Mouse (Mus musculus): Measurements from ENCODE around the gene Lats1. TPM values are rescaled to one million over a fixed set of nuclear protein-coding genes. Genes with fewer than 3 reads are reported as not detected.
A peak's percentile ranks its signal among the peaks of the same experiment; 100 is the strongest.

Gene Lats1
- polyA plus RNA-seq, 1 experiment from 2014 or later: 17.2 TPM

GRCm38 (mm10) chr10:7710121-7710520 is 29.1 kb downstream of the Lats1 start:
- H3K9ac ChIP-seq (ENCODE audit: low read depth, low read length): no peak overlapping the region
- no peak for ATAC-seq (ENCODE audit: low FRiP score, low TSS enrichment)
- H3K27ac ChIP-seq (ENCODE audit: low read depth, low read length): no peak overlapping the region
- no peak overlapping the region for H3K4me3 ChIP-seq (ENCODE audit: low read length)
- peaks cover 69% of the 10 kb centered on the region for H3K36me3 ChIP-seq (ENCODE audit: control insufficient read depth, insufficient read depth, low read length)
- no peaks in the 10 kb centered on the region for H3K4me1 ChIP-seq (ENCODE audit: control insufficient read depth, insufficient read depth, low read length)
- no peak overlapping the region for H3K4me2 ChIP-seq (replicated peaks; ENCODE audit: low read depth, low read length)
- H3K9me3 ChIP-seq (ENCODE audit: control insufficient read depth, low read length): no peaks in the 10 kb centered on the region
- no peaks in the 10 kb centered on the region for H3K27me3 ChIP-seq (ENCODE audit: control insufficient read depth, insufficient read depth, low read length)
- 91% methylated on average over 5 of the region's 5 CpGs for WGBS

GRCm38 (mm10) chr10:7712506-7712905 is 31.5 kb downstream of the Lats1 start:
- H3K36me3 ChIP-seq (ENCODE audit: control insufficient read depth, insufficient read depth, low read length): peaks cover 55% of the 10 kb centered on the region
- WGBS: 95% methylated on average over 13 of the region's 13 CpGs
- H3K9me3 ChIP-seq (ENCODE audit: control insufficient read depth, low read length): no peaks in the 10 kb centered on the region
- H3K27ac ChIP-seq (ENCODE audit: low read depth, low read length): no peak overlapping the region
- no peak overlapping the region for H3K9ac ChIP-seq (ENCODE audit: low read depth, low read length)
- no peak overlapping the region for H3K4me3 ChIP-seq (ENCODE audit: low read length)
- no peaks in the 10 kb centered on the region for H3K27me3 ChIP-seq (ENCODE audit: control insufficient read depth, insufficient read depth, low read length)
- no peak for ATAC-seq (ENCODE audit: low FRiP score, low TSS enrichment)
- H3K4me2 ChIP-seq (replicated peaks; ENCODE audit: low read depth, low read length): no peak overlapping the region
- no peaks in the 10 kb centered on the region for H3K4me1 ChIP-seq (ENCODE audit: control insufficient read depth, insufficient read depth, low read length)

GRCm38 (mm10) chr10:7715056-7715455 is 34.0 kb downstream of the Lats1 start:
- H3K27me3 ChIP-seq (ENCODE audit: control insufficient read depth, insufficient read depth, low read length): no peaks in the 10 kb centered on the region

GRCm38 (mm10) chr10:7725751-7726500 is 44.9 kb downstream of the Lats1 start, which contains the start of gene Katna1:
Katna1 (plus strand) TSS chr10:7726000.
- H3K9ac ChIP-seq (ENCODE audit: low read depth, low read length): peak within 1 kb of the TSS; percentile 76
- under 1% methylated on average over 49 of the region's 49 CpGs for WGBS
- ATAC-seq (ENCODE audit: low FRiP score, low TSS enrichment): peak; percentile 99

More at GRCm38 (mm10) chr10:7715056-7715455, 34.0 kb downstream of the Lats1 start:
- Histone ChIP-seq H3K4me2 (replicated peaks; ENCODE audit: low read depth, low read length) (no peak overlapping the region), H3K27ac (ENCODE audit: low read depth, low read length) (no peak overlapping the region), H3K4me1 (ENCODE audit: control insufficient read depth, insufficient read depth, low read length) (no peaks in the 10 kb centered on the region), H3K9ac (ENCODE audit: low read depth, low read length) (no peak overlapping the region), H3K36me3 (ENCODE audit: control insufficient read depth, insufficient read depth, low read length) (peaks cover 38% of the 10 kb centered on the region), H3K4me3 (ENCODE audit: low read length) (no peak overlapping the region), H3K9me3 (ENCODE audit: control insufficient read depth, low read length) (no peaks in the 10 kb centered on the region)
- 49% methylated on average over 7 of the region's 7 CpGs for WGBS
- no peak for ATAC-seq (ENCODE audit: low FRiP score, low TSS enrichment)

GRCm38 (mm10) chr10:7726501-7726812 is 45.4 kb downstream of the Lats1 start:
- ATAC-seq (ENCODE audit: low FRiP score, low TSS enrichment): no peak
- Histone ChIP-seq H3K36me3 (ENCODE audit: control insufficient read depth, insufficient read depth, low read length) (no peaks in the 10 kb centered on the region), H3K4me1 (ENCODE audit: control insufficient read depth, insufficient read depth, low read length) (no peaks in the 10 kb centered on the region), H3K27me3 (ENCODE audit: control insufficient read depth, insufficient read depth, low read length) (no peaks in the 10 kb centered on the region), H3K27ac (ENCODE audit: low read depth, low read length) (peak overlapping the region; percentile 79; the same call in 1 of the 2 replicates), H3K4me2 (replicated peaks; ENCODE audit: low read depth, low read length) (peak overlapping the region; percentile 60), H3K4me3 (ENCODE audit: low read length) (peak overlapping the region; percentile 85), H3K9ac (ENCODE audit: low read depth, low read length) (peak overlapping the region; percentile 76), H3K9me3 (ENCODE audit: control insufficient read depth, low read length) (no peaks in the 10 kb centered on the region)
- WGBS: 0% methylated on average over 8 of the region's 8 CpGs

More at GRCm38 (mm10) chr10:7725751-7726500, 44.9 kb downstream of the Lats1 start, which contains the start of gene Katna1:
- H3K4me1 ChIP-seq (ENCODE audit: control insufficient read depth, insufficient read depth, low read length): no peaks in the 10 kb centered on the region
- H3K4me2 ChIP-seq (replicated peaks; ENCODE audit: low read depth, low read length): peak within 1 kb of the TSS; percentile 60
- peak within 1 kb of the TSS; percentile 85 for H3K4me3 ChIP-seq (ENCODE audit: low read length)
- H3K27me3 ChIP-seq (ENCODE audit: control insufficient read depth, insufficient read depth, low read length): no peaks in the 10 kb centered on the region
- H3K9me3 ChIP-seq (ENCODE audit: control insufficient read depth, low read length): no peaks in the 10 kb centered on the region
- H3K36me3 ChIP-seq (ENCODE audit: control insufficient read depth, insufficient read depth, low read length): no peaks in the 10 kb centered on the region
- peak within 1 kb of the TSS; percentile 79 for H3K27ac ChIP-seq (ENCODE audit: low read depth, low read length)

- no peak for ATAC-seq (ENCODE audit: low FRiP score, low TSS enrichment)
Observed at GRCm38 (mm10) chr10:7727011-7727410, 46.0 kb downstream of the Lats1 start.

GRCm38 (mm10) chr10:7731582-7731981 is 50.6 kb downstream of the Lats1 start:
- no peak overlapping the region for H3K27ac ChIP-seq (ENCODE audit: low read depth, low read length)
- no peaks in the 10 kb centered on the region for H3K9me3 ChIP-seq (ENCODE audit: control insufficient read depth, low read length)
- H3K27me3 ChIP-seq (ENCODE audit: control insufficient read depth, insufficient read depth, low read length): no peaks in the 10 kb centered on the region
- no peak for ATAC-seq (ENCODE audit: low FRiP score, low TSS enrichment)
- no peak overlapping the region for H3K4me2 ChIP-seq (replicated peaks; ENCODE audit: low read depth, low read length)
- H3K4me1 ChIP-seq (ENCODE audit: control insufficient read depth, insufficient read depth, low read length): no peaks in the 10 kb centered on the region
- H3K4me3 ChIP-seq (ENCODE audit: low read length): no peak overlapping the region
- H3K36me3 ChIP-seq (ENCODE audit: control insufficient read depth, insufficient read depth, low read length): no peaks in the 10 kb centered on the region
- H3K9ac ChIP-seq (ENCODE audit: low read depth, low read length): no peak overlapping the region

More at GRCm38 (mm10) chr10:7727011-7727410, 46.0 kb downstream of the Lats1 start:
- Histone ChIP-seq H3K27me3 (ENCODE audit: control insufficient read depth, insufficient read depth, low read length) (no peaks in the 10 kb centered on the region), H3K27ac (ENCODE audit: low read depth, low read length) (no peak overlapping the region), H3K9ac (ENCODE audit: low read depth, low read length) (0 out of 2 replicates have a peak overlapping the region, but pooled peaks have one; percentile 5), H3K36me3 (ENCODE audit: control insufficient read depth, insufficient read depth, low read length) (no peaks in the 10 kb centered on the region), H3K4me1 (ENCODE audit: control insufficient read depth, insufficient read depth, low read length) (no peaks in the 10 kb centered on the region), H3K9me3 (ENCODE audit: control insufficient read depth, low read length) (no peaks in the 10 kb centered on the region), H3K4me3 (ENCODE audit: low read length) (peak overlapping the region; percentile 85), H3K4me2 (replicated peaks; ENCODE audit: low read depth, low read length) (peak overlapping the region; percentile 60)
- 24% methylated on average over 3 of the region's 3 CpGs for WGBS

- peaks cover 12% of the 10 kb centered on the region; the same call in 1 of the 2 replicates for H3K36me3 ChIP-seq (ENCODE audit: control insufficient read depth, insufficient read depth, low read length)
- no peaks in the 10 kb centered on the region for H3K9me3 ChIP-seq (ENCODE audit: control insufficient read depth, low read length)
- H3K27me3 ChIP-seq (ENCODE audit: control insufficient read depth, insufficient read depth, low read length): no peaks in the 10 kb centered on the region
- no peak overlapping the region for H3K4me2 ChIP-seq (replicated peaks; ENCODE audit: low read depth, low read length)
- no peak overlapping the region for H3K9ac ChIP-seq (ENCODE audit: low read depth, low read length)
- H3K27ac ChIP-seq (ENCODE audit: low read depth, low read length): no peak overlapping the region
- H3K4me3 ChIP-seq (ENCODE audit: low read length): no peak overlapping the region
- no peak for ATAC-seq (ENCODE audit: low FRiP score, low TSS enrichment)
- no peaks in the 10 kb centered on the region for H3K4me1 ChIP-seq (ENCODE audit: control insufficient read depth, insufficient read depth, low read length)
Observed at GRCm38 (mm10) chr10:7737122-7737521, 56.1 kb downstream of the Lats1 start.

- peaks cover 15% of the 10 kb centered on the region for H3K36me3 ChIP-seq (ENCODE audit: control insufficient read depth, insufficient read depth, low read length)
- no peak for ATAC-seq (ENCODE audit: low FRiP score, low TSS enrichment)
Observed at GRCm38 (mm10) chr10:7737914-7738313, 56.9 kb downstream of the Lats1 start.

More at GRCm38 (mm10) chr10:7737914-7738313, 56.9 kb downstream of the Lats1 start:
- Histone ChIP-seq H3K9me3 (ENCODE audit: control insufficient read depth, low read length) (no peaks in the 10 kb centered on the region), H3K4me1 (ENCODE audit: control insufficient read depth, insufficient read depth, low read length) (no peaks in the 10 kb centered on the region), H3K4me3 (ENCODE audit: low read length) (no peak overlapping the region), H3K27ac (ENCODE audit: low read depth, low read length) (no peak overlapping the region), H3K27me3 (ENCODE audit: control insufficient read depth, insufficient read depth, low read length) (no peaks in the 10 kb centered on the region), H3K9ac (ENCODE audit: low read depth, low read length) (no peak overlapping the region), H3K4me2 (replicated peaks; ENCODE audit: low read depth, low read length) (no peak overlapping the region)
- WGBS: 60% methylated on average over 3 of the region's 3 CpGs
